Mouse (Mus musculus) CH12F3 (cell line): ENCODE data around the gene Psma7.

Source experiments
- in situ Hi-C: fragments of 300-500 bp; cut with MboI; formaldehyde crosslinking; loops from 2 replicates; pipeline ENCODE4 v1.14.3; 2020; ENCODE audit warnings: low sequenced_read_pairs

The Psma7 gene

DNA sequence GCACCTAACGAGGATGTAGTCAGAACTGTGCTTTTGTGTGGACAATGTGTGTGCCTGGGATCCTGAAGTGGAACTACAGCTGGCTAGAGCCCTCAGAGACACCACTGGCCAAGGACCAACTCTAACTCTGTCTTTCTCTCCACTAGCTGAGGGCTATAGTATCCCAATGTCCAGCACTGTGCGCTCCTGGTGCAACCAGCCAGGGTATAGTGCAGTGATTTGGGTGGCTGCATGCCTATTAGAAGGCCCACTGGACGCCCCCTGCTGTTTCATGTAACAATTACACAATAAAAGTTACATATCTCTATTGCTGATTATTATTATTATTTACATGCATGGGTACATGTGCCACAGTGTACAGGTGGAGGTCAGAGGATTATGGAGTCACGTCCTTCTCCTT, 3.0 kb upstream of the Psma7 start:
- in situ Hi-C loops = loop anchor here (5.0 kb wide), 1 partner anchor 133 kb away; no protein-coding TSS in a partner anchor

DNA sequence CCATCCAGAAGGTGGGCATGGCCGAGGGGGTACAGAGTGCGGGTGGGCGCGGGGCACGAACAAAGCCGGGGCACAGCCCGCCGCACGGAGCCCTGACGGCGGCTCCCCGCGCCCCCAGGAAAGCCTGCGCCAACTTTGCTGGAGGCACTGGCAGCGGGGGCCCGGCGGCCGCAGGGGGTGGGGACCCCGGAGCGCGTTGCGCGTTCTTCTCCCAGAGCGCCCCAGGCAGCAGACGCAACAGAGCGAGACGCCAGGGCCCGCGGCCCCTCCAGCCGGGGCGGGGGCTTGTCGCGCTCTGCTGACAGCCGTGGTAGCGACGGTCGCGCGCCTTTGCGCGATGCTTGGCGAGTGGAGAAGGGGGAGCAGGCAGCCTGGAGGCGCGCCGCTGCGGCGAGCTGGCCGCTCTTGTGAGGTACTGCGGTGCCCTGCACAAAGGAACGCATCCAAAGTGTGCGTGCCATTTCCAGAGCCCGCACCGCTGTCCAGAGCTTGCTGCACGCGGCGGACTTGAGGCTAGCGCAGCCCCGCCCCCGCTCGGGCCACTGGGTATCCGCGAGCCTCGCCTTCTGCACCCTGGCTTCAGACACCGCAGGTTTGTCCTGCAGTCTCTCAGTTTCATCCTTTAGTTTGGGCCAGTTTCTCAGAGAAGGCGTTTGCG, 754 bp upstream of the Psma7 start:
- in situ Hi-C loops = no loop called here

DNA sequence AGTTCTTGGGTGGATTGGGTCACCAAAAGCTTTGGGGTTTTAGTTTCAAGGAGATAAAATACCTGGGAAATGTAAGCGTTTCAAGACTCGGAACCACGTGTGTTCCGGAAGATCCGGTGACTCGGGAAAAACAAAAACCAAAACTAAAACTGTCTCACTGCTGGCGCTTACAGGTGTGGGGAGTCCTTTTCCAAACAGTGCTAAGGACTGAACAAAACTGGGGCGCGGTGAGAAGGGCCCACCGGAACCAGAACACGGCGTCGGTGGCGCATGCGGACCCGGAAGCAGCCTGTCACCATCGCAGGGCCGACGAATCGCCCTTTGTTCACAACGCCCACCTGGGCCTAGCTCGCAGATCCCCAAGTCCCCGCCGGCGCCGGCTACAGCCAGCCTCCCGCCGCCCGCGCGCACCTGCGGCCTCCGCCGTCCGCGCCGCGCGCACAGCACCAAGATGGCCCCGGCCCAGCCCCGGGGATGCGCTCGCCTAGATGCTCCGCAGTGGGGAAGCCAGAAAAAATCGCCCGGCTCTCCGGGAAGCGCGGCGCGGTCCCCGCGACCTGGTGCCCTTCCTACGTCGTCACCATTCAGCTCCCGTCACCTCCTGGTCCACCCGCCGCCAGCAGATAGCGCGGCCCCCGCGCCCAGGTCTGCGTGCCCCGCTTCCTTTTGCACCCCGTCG, 517 bp downstream of the Psma7 start:
- in situ Hi-C loops = no loop called here

- in situ Hi-C loops = no loop called here
These were observed 1.8 kb downstream of the Psma7 start for GRCm38 (mm10) chr2:180040406-180040805.

DNA sequence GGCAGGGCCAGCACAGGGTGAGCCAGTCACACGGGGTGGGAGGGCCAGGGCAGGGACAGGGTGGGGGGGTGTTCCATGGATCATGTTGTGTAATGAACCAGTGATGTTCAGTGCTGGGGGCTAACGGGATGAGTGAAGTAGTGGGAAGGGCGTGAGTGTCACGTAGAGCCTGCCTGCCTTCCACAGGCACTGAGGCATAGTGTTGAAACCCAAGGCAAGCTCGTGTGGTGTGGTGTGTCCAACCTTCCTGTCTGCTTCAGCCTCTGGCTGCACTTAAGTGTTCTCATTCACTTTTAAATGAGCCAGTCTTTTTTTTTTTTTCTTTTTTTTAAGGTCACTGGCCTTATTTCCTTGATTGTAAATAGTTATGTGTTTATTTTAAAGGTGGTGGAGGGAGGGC, 7.5 kb downstream of the Psma7 start:
- in situ Hi-C loops = no loop called here

DNA sequence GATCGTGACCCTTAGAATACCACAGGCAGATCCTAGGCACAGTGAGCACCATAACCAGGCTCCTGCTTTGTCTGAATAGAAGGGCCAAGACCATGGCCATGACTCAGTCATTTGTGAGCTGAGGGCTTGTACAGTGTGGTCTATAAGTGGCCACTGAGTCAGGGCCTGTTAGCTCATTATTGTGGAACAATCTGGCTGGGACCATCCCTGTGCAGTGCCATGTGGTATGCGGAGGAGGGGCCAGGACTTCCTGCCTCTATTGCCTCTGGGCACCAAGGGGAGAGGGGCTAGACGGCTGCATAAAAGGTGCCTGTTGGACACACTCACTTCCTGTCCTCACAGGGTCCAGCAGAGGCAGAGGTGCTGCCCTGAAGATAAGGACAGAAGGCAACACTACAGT, 8.3 kb downstream of the Psma7 start:
- in situ Hi-C loops = no loop called here

DNA sequence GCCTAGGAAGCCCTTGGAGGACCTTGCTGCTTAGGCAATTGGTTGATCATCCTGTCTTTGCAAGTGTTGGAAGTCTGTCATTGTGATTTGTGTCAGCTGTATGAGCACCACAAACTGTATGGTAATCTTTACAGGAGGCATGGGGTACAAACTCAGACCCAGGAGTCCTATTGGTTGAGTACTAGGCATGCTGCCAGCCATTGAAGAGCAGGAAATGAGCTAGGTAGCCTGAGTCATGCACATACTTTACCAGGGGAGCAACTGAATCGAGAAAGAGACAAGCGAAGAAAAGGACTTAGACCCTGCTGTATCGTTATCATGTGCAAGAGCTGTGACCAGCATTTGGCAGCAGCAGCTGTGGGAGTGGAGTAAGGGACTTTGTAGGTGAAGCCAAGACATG, 9.3 kb downstream of the Psma7 start:
- in situ Hi-C loops = no loop called here

GRCm38 (mm10) chr2:180031270-180031669, 11.0 kb downstream of the Psma7 start:
- in situ Hi-C loops = no loop called here

DNA sequence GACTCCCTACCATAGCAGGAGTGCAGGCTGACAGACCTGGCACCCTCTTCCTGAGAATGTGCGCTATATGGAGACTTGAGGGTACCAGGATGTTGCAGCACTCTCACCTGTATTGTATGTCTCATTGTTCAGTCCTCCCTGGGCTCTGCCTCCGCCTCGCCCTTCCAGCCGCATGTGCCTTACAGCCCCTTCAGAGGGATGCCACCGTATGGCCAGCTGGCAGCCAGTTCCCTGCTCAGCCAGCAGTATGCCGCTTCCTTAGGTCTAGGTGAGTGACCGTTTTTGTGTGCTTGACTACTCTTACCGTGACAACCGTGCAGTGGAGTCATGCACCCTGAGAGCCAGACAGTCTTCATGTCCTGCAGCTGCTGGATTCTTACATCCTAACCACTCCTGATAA, 14.5 kb downstream of the Psma7 start:
- in situ Hi-C loops = no loop called here

- in situ Hi-C loops = no loop called here
These were observed 16.4 kb downstream of the Psma7 start for GRCm38 (mm10) chr2:180025861-180026200.

- in situ Hi-C loops = no loop called here
These were observed 16.9 kb downstream of the Psma7 start for GRCm38 (mm10) chr2:180025135-180025860.

DNA sequence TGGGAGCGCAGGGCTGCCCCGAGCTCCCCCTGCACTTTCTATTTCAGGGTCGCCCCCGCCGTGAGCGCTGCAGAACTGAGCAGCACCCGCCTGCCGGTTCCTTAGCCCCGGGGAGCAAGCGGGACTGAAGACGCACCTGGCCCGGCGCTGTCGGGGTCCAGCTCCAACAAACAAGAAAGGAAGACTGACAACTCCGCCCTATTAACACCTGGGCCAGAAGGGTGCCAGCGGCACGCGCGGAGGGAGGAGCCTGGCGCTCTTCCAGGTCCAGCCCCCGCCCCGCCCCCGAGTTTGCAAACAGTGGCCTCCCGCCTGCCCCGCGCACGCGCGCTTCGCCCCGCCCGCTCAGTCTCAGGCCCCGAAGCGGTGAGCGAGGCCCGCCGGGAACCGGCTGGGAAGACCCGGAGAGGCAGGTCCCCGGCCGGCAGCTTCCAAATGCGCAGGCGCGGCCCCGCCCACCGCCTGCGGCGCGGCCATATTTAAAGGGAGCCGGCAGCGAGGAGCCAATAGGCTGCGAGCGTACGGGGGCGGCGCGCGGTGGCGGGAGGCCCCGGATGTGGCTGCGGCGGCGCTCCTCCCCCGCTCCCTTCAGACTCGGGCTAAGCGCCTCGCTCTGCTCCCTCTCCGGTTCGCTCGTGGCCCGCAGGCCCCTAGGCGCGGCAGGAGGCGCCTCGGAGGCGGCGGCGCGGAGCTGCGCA, 17.7 kb downstream of the Psma7 start, which contains the start of gene Lsm14b:
TSS of gene Lsm14b (plus strand) at position 587 of the 698 bp plus-strand sequence.
- in situ Hi-C loops = no loop called here

DNA sequence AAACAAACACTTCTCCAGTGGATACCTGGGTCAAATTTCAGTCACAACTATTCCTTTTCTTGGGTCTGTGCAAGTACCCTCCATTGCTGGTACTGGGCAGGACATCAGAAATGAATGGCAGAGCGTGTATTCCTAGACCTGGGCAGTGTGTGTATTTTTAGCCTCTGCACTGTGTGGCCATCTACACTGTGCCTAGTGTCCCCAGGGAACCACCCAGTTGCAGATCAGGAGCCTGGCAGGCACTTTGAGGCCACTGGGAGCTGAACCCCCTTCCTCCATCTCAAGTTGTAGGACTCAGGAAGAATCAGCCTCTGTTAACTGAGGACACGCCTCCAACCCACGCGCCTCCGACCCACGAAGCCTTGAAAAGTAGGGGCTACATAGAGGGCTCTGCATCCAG, 19.5 kb downstream of the Psma7 start:
- in situ Hi-C loops = no loop called here

DNA sequence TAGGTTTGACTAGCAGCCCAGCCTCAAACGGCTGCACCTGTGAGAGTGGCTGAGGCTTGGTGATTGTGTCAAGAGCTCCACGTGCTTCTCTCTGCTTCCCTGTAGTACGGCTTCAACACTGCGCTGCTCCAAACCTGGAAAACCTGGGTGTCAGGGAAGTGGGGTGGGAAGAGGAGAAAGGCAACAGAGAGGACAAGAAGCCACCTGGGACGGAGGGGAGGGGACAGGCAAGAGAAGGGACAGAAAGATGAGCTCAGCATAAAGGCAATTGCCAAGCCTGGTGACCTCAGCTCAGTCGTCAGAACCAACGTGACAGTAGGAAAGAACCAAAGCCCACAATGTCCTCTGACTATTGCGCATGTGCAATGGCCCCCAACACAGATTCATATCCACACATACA, 21.3 kb downstream of the Psma7 start:
- in situ Hi-C loops = no loop called here

DNA sequence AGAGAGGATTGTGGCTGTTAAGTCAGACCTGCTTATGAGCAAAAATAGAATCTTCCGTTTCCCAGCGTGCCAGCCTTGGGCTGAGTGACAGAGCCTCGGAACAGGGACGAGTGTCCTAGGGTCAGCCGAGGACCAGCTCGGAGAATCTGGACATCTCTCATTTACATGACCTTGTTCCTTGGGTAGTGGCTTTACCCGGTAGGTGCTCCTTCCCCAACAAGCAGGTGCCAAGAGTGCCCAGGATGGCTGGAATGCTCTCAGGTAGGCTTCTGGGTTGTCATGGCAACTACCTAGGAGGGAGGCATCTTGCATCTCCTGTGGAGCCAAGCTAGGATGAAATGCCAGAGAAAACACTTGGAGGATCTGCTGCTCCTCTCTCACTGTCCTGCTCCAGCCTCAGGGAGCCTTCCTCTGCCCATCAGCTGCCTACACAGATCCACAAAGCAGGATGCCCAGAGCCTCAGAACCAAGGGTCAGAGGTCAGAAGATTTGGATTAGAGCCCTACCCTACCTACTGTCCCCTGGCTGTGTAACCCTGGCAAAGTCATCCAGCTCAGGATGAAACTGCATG, 22.1 kb downstream of the Psma7 start:
- in situ Hi-C loops = no loop called here

DNA sequence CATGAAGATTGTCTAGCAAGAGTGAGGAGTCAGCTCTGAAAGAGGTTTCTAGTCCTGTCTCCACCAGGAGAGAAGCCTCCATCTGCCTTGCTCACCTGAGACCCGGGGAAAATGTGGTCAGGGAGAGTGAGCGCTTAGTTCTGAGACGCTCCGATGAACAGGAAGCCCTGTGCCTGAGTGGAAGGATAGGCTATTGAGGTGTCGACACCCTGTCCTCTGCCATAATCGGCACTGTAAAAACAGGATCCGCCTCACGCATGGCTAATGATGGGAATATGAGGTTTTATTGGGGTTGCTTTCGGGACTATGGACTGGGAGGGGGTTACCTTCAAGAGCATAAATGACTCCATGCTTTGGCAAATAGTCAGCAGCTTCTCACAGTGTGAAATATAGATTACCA, 23.7 kb downstream of the Psma7 start:
- in situ Hi-C loops = no loop called here

GRCm38 (mm10) chr2:180017632-180018031, 24.6 kb downstream of the Psma7 start:
- in situ Hi-C loops = no loop called here

DNA sequence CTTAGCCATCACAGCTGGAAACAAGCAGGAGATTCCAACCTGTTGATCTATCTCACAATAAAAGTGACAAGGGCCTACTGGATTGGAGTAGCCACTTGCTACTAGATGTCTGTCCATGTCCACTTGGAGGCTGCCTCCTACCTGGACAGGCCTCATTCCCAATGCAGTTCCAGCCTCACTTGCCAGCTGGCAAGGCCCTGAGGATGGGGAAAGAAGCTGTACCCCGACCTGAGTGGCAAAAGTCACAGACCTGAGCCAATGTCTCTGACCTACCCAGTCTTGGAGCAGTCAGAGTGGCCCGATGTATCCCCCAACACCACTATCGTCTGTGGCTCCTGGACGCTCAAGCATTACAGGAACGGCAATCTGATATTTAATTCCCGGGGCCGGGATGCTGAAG, 28.5 kb downstream of the Psma7 start:
- in situ Hi-C loops = no loop called here

DNA sequence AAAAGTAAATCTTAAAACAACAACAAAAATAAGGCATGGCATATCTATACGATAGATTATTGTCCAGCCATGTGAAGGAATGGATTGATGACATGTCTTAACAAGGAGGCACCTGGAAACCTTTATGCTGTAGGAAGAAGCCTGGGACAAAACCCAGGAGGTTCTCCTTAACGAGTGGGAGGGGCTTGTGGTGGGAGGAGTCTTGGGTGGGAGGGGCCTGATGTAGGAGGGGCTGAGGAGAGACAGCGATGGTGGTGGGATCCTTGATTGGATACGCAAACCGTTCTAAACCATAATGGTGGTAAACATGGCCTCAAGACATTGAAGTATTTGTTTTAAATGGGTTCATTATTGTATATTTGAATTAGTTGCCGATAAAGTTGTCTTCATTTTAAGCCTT, 30.9 kb downstream of the Psma7 start:
- in situ Hi-C loops = no loop called here

DNA sequence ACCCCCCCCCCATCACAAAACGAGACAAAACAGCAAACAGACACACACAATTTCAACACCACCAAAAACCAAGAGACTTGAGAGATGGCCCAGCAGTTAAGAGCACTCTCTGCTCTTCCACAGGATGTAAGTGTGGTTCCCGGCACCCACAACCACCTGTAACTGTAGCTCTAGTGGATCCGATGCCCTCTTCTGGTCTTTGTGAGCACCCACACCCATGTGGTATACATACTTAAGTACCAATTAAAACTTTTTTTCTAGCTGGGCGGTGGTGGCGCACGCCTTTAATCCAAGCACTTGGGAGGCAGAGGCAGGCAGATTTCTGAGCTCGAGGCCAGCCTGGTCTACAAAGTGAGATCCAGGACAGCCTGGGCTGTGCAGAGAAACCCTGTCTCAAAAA, 31.5 kb downstream of the Psma7 start:
- in situ Hi-C loops = no loop called here

GRCm38 (mm10) chr2:180006352-180007017, 35.7 kb downstream of the Psma7 start:
- in situ Hi-C loops = no loop called here
